Mouse (Mus musculus) Muller cell, postnatal 12 days (primary cell): Measurements from ENCODE around the gene Etl4.
"Not testable (repeated sequence)": the region's sequence is repeated elsewhere in the genome, so short reads cannot be mapped to it uniquely, and the experiment has no call there.

Experiments
- DNase-seq: peaks from one replicate; pipeline ENCODE4 v3.0.0-alpha.2; 2015; ENCODE audit errors: inconsistent ontology term

Etl4 gene

DNA sequence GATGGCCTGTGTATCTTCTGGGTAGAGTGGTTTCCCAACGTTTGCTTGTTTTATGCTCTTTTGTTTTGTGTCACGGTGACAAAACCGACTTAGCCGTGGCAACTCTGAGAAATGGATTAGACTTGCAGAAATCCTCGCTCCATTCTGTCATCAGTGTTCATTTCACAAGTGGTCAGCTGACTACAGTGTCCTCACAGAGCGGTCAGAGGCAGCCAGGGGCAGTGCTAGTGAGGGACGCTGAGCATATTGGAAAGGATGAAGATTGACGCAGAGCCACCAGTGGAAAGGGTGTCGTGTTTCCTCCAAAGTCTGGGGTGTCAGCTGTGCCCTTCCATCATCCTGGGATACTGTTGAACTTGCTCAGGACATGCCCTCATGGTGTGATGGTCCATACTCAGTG is 733.2 kb downstream of the Etl4 start:
- DNase-seq = peak; percentile 32

DNA sequence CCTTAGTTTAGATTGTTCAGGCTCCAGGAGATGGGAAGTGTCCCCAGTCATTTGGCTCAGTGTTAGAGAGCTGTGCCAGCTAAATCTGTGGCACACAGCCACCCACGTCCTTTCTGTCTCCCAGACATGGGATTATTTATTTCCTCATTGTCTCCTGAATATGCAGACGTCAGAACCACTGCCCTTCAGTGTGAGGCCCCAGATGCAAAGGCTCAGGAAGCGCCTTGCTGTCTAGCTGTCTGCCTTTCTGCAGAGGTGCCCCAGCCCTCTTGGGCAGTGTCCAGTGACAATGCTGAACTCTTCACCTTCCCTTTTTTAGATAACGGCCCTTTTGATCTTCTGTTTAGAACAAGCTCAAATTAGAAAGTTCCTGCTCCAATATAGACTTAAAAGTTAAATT is 740.2 kb downstream of the Etl4 start:
- peak; percentile 53 for DNase-seq

DNA sequence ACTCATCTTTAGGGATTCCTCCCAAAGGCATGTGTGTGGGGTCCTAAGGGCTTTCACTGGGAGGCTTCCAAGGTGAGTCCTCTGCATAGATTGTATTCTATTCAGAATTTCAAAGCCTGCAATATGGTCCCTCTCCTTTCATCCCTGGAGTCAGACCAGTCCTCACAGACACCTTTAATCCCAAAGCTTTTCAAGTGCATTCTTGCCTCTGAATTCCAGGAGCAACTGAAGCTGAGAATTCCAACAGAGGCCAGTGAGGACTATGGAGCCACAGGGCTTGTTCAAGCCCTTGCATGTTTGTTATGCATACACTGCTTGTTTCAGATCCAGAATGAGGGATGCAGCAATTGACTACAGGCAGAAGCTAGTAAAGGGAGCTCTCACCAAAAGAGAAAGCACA is 743.5 kb downstream of the Etl4 start:
- no peak for DNase-seq

DNA sequence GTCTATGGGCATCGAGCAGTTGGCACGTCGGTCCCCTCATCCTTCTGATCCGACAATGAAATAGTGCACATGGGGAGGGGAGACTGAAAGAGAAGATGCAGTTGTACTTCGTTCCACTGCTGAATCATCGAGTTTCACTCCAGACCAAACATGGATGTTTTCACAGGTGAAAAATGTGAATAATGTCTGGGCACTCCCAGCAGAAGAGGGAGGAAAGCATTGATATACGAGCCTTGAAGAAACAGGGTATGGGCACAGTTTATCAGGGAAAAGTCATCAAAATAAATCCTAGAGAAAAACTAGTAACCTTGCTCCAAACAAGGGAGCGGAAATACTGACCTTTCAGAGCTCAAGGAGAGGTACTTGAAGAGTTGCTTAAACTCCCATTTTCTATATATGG is 744.5 kb downstream of the Etl4 start:
- no peak for DNase-seq

DNA sequence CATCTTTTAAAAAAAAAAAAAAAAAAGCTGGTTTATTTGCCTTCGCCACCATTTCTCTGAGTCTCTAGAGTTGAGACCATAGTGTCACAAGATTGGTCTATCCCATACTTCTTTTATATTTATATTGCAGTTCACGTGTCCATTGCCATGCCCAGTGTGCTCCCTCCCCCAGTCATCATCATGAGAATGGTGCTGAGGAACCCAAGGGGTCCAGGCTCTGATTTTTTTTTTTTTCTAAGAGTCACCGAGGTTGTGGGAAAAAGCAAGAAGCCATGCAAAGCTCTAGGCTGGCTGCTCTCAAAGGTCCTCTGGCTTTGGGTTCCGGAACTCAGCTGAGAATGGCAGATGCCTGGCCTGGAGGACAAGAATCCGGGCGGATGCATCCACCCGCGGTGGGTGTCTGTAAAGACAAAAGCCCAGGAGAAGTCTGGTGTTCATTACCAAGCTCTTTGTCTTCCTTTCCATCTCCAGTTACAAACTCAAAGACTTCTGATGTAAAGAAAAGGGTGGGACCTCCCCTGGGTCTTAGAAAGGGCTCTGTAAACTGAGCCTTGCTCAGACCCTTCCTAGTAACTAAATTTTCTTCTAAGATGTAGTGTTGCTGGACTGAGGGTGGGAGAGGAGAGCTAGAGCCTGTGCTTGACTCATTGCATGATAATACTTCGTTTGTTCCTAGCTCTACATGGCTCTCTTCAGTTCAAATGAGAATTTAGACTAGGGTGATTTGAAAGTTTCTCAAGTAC is 745.2 kb downstream of the Etl4 start:
- DNase-seq = peak; percentile 49

DNA sequence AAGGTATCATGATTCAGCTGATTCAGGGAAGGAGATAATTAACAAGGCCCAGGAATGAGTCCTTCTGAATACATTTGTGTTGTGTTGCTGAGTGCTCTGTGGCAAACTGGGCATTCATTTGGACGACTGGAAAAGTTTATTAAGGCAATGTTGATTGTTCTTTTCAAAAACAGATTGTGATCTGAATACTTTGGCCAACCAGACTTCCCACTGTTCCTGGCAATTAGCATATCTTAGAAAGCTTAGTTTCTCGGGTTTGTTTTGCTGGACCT is 745.7 kb downstream of the Etl4 start:
- no peak for DNase-seq

DNA sequence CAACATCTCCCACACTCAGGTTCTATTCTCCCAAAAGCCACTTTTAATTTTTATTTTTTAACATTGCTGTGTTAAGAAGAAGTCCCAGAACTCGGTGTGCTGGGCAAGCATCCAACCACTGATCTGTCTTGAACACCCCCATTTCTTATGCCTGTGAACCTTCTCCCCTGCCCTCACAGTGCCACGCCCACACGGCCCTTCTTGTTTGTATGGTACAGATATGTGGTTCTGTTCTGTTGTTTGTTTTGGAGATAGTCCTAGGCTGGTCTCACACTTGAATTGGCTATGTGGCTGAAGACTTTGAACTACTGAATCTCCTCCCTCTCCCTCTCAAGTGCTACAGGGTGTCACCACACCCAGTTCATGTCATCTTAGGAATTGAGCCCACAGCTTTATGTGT is 748.3 kb downstream of the Etl4 start:
- no peak for DNase-seq

DNA sequence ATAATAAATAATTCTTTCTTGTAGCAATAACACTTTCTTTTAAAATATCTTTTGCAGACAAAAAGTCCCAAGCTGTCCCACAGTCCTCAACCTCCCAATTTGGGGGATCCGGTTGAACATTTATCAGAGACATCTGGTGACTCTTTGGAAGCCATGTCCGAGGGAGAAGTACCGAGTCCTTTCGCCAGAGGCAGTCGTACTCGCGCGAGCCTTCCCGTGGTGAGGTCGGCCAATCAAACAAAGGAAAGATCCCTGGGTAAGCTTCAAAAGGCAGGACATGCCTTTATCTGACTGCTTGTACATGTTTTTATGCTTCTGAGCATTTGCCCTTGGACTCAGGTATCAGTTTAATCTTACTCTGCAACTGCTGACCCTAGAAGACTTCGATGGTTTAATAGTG is 752.3 kb downstream of the Etl4 start:
- no peak for DNase-seq

DNA sequence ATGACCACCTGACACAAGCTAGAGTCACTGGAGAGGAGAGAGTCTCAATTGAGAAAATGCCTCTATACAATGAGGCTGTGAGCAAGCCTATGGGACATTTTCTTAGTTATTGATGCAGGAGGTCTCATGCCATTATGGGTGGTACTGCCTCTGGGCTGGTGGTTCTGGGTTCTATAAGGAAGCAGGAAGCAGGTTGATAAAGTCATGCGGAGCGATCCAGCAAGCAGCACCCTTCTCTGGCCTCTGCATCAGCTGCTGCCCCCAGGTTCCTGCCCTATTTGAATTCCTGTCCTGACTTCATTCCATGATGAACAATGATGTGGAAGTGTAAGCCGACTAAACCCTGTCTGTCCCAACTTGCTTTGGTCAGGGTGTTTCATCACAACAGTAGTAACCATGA is 753.1 kb downstream of the Etl4 start:
- DNase-seq = no peak

DNA sequence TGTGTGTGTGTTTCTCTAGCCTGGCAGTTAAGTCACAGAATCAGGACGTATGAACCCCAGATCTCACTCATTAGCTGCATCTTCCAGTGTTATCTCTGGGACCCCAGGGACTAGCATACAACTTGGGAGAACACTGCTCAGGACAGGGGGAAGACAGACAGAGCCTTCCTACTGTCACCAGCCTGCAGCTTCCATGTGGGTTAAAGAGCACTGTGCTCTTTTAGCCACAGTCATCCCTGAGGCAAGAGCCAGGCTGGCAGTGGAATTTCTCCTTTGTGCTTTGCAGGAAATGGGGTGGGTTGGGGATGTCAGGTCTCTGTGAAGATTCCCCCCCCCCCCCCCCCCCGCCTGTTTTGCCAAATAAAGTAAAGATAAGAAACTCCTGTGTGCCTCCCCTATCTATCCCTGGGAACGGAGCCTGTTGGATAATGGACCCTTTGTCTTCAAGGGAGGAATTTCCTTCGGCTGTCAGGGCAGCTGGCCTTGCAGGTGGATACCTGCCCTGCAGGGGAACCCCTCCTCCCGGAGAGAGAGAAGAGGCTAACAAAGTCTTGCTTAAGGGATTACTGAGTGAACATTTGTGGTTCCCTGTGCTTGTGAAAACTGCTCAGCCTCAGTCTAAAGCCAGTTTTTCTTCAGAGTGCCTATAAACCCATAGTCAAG is 755.9 kb downstream of the Etl4 start:
- no peak for DNase-seq

DNA sequence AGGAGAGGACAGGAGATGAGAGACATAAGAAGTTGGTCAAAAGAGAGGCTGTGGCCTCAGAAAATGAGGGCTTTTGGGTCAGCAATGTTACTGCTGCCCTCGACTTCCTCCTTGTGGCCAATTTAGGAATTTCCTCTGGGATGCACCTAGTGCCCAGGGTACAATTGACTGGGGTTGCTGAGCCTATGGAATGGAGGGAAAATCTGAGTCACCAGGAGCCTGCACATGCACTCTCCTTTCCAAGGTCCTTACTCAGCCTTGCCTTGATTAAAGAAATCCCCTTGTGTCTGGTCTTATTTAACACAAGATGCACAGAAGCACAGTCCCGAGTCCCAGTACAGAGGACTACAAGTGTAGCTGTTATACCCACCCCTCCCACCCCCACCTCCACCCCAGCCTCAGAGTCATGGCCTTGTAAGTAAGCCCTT is 756.5 kb downstream of the Etl4 start:
- DNase-seq = peak; percentile 82

DNA sequence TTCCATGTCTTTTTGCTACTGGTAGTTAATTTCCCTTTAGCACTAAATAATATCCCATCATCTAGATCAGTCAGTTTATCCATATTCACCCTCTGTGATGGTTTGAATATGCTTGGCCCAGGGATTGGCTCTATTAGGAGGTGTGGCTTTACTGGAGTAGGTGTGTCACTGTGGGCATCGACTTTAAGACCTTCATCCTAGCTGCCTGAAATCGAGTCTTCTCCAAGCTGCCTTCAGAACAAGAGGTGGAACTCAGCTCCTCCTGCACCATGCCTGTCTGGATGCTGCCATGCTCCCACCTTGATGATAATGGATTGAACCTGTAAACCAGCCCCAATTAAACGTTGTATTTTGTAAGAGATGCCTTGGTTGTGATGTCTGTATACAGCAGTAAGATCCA is 758.3 kb downstream of the Etl4 start:
- DNase-seq = no peak

DNA sequence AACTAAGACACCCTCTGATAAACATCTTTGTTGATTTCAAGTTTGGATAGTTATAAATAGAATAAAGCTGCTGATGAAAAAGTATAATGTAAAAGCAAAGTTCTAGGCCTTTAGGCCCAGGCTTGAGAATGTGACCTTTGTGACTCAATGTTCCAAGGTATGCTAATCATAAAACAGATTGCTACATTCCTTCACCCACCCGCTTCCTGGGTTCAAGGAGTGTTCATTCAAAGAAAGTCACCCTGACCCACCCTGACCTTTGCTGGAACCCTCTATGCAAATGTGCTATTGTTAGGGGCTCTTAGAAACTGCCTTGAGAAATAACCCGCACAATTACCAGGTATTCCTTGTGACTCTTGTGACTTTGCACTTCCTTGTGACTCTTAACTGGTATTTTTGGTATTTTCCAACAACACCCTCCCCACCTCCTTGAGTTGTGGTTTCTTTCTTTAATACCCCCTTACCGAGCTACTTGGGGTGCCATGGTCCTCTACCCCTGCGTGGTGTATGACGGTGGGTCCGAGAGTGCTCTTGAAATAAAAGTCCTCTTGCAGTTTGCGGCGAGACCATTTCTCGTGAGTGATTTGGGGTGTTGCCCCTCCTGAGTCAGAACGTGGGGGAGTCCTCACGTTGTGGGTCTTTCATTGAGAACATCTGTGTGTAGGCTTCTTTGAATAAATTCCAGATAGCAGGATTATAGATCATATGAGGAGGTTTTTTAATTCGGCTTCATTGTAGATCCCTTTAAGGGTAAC is 758.9 kb downstream of the Etl4 start:
- DNase-seq = not testable (repeated sequence)

DNA sequence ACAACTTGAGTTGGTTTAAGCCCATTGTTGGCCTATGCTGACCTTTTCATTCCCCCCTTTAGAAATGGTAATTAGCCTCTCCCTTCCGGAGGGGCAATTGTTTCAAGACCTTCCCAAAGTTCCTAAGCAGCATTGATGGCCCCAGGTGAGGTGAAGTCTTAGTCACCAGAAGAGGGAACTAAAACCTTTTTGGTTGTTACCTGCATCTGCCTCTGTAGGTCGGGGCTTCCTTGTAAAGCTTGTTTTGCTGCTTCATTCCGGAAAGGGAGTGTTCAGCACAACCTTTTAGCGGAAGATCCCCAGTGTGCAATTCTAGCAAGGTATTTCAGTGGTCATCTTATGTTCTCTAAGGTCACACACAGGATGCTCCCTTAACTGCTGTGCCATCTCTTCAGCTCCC is 759.8 kb downstream of the Etl4 start:
- no peak for DNase-seq

DNA sequence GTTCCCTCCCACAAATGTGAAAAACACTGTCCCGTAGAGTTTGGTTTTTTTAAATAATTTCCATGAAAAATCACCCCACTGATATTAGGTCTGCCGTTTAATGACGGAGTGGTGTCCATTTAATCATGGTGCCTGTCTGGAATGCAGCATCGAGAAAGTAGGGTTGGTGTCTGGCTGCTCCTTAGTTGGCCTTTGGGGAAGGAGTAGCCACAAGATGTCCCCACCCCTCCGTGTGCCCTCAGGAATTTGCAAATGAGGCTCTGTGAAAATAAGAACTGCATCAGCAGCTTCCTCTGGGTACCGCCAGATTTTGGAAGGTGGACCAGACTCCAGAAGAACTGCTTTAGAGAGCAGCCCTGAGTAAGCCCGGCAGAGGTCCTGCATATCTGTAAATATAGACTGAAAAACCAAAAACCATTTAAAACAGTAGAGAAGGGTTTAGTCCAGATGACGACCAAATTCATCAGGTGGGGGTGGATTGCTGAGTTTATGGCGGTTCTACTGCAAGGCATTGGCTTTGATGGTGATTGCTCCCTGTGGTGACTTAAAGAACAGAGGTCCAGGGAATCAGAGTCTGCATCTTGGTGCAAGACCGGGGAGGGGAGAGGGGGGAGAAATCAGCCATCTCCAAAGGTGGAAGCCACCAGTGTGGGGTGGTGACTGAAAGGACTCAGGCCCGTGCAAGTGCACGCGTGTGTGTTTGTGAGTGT is 762.1 kb downstream of the Etl4 start:
- peak; percentile 46 for DNase-seq

DNA sequence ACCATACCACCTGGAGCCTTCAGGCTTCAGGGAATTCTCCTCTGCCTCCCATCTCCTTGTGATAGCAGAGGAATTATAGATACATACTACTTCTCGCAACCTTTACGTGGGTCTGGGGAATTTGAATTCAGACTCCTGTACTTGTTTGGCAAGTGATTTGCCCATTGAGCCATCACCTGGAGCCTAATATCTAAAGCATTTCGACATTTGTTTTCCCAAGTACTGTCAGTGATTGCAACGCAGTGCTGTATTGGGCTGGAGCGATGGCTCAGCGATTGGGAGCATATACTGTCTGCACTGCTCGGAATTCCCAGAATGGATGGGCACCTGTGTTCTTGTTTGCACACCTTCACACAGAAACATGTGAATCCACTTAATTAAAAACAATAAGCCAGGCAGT is 762.7 kb downstream of the Etl4 start:
- no peak for DNase-seq

DNA sequence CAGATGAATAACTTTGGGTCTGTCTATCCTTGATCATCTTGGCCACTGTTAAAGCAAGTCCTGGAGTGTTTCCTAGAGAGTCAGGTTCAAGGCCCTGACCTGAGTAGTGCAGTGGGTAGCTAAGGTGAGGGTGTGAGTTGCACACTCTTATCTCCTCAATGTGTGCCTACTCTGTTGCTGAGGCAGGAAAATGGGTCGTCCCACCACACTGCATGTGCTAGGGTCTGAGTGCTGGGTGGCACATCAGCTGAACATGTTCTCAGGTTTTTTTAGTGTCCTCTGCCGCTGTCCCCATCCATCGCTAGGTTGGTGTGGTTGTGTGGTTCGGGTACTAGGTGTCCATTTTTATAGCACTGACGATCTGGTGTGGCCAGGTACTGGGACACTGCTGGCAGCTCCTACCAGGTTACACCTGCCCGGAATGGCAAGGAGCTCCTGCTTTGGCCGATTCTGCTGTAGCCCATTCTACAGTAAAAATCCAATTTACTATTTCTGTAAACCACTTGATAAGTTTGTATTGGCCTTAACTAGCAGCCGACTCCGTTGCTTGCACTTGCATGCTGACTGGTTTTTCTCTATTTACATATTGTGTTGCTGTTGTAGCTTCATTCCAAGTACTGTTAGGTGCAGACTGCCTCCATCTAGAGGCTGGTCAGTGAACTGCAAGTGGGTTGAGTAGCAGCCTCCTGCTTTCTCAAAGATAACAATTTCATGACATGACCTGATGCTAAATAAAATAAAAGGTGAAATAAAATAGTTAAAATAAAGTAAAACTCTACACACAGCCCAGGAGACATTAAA is 763.4 kb downstream of the Etl4 start:
- no peak for DNase-seq

DNA sequence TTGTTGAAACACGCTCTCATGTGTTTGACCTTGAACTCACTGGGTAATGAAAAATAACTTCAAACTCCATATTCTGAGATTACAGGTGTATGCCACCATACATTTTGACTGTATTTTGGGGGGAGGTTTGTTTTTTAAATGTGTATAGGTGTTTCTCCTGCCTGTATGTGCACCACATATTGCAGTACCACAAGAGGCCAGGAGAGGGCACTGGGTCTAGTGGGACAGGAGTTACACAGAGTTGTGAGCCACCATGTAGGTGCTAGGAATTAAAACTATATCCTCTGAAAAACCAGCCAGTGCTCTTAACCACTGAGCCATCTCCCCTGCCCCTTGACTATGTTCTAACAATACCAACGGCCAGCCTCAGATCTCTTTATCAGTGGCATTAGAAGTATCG is 766.8 kb downstream of the Etl4 start:
- no peak for DNase-seq

DNA sequence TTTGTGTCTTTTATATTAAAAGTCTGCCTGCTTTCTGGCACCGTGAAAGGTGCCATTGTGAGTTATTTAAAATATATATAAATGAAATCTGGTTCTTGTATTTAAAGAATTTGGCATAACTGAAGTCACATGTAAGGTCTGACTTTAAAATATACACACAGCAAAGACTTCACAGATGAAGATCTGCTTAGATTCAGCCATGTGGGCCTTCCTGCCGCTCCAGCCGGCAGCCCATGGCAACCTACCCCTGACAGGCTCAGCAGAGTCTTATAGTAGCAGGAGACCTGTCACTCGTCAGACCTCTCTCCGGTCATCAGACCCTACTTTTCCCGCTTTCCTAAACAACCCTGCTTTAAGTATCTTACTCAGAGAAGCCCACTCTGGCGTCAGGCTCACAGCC is 769.2 kb downstream of the Etl4 start:
- no peak for DNase-seq

DNA sequence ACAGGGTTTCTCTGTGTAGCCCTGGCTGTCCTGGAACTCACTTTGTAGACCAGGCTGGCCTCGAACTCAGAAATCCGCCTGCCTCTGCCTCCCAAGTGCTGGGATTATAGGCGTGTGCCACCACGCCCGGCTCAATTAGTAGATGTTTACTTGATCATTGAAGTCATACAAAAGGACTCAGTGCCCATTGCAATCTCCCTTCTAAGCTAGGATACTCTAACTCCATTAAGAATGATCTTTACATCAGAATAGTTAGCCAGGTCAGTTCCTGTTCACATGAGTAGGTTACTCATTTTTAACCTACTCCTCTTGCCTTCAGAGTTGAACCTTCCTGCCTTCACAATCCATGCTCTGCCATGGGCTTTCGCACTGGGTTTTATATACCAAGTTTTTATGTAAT is 772.6 kb downstream of the Etl4 start:
- not testable (repeated sequence) for DNase-seq

DNA sequence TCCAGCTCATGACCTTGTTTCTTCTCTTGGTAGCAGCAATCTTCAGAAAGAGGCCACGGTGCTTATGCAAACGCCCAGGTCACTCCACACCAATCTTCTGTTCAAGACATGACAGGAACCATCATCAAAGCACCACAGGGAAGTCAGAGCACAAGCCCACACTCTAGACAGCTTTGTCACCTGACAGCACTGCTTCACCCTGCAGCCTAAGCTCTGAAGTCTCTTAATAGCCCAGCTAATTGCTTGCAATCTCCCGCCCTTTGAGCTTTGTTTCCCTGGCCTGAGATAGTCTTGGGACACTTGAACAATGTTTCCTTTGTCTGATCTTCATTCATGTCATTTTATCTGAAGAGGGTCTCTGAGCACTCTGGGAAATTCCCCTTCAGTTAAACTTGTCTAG is 779.8 kb downstream of the Etl4 start:
- DNase-seq = peak; percentile 41

DNA sequence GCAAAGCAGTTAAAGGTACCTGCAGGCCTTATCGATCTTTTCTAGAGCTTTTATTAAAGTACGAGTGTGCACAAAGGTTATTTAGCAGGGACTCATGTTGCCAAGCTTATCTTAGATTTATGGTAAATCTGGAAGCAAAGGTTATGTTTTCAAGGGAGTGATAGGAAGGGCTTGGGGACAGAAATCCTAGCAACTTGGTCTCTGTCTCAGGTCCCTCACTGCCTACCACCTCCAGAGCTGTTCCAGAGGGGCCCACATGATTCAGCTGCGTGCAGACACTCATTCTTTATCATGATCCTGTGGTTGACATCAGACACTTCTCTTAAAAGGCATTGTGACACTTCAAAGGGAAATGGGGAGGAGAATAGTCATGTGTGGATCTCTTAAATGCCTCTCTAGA is 783.3 kb downstream of the Etl4 start:
- DNase-seq = no peak
